Mouse (Mus musculus): Measurements from ENCODE around the gene Rps6ka2. TPM values are rescaled to one million over a fixed set of nuclear protein-coding genes. Genes with fewer than 3 reads are reported as not detected.
"Not testable (repeated sequence)": the region's sequence is repeated elsewhere in the genome, so short reads cannot be mapped to it uniquely, and the experiment has no call there.

Rps6ka2 gene
- polyA plus RNA-seq, 1 experiment from 2014 or later, result 18.9 TPM

GRCm38 (mm10) chr17:7279251-7279650, 109.3 kb downstream of the Rps6ka2 start:
- 89% methylated on average over 9 of the region's 9 CpGs for WGBS
- ATAC-seq (no peak), DNase-seq (ENCODE audit: low spot score) (no peak)
- Histone ChIP-seq H3K9me3 (replicated peaks; ENCODE audit: control insufficient read depth, low read length) (no peaks in the 10 kb centered on the region), H3K27ac (ENCODE audit: low read depth, low read length) (0 out of 2 replicates have a peak overlapping the region, but pooled peaks have one; percentile 39), H3K4me1 (ENCODE audit: control insufficient read depth, insufficient read depth, low read length) (no peaks in the 10 kb centered on the region), H3K27me3 (replicated peaks; ENCODE audit: control insufficient read depth, insufficient read depth, low read length) (no peaks in the 10 kb centered on the region), H3K4me3 (ENCODE audit: low read depth, low read length) (no peak overlapping the region), H3K4me2 (ENCODE audit: low read length) (no peak overlapping the region), H3K9ac (ENCODE audit: low read length) (no peak overlapping the region), H3K36me3 (ENCODE audit: control insufficient read depth, insufficient read depth, low read length) (peaks cover 31% of the 10 kb centered on the region)

DNA sequence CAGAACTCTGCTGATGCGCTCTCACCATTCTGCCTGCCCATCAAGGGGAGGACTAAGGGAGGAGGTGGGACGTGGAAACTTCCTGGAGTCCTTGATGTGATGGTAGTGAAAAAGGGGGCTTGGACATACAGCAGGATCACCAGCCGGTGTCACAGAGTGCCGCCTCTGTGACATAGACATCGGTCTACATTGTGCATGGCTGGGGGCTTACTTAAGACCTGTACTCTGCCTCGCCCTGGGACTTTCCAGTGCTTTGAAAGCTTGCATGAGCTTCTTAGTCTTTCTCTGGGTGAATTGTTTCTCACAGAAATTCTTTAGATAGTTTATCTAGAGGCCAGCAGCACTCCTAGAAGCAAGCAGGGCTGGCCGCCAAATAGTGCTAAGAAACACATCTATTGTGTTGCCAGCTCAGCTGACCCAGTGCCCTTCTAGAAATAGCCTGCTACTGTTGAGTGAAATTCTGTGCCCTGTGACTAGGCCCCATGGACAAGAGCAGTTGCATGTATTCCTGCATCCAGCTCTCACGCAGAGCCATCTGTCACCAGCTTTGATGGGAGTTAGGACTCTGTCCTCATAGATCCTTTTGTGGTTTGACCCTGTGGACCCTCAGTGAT, 114.5 kb downstream of the Rps6ka2 start:
- no peaks in the 10 kb centered on the region for H3K27me3 ChIP-seq (replicated peaks; ENCODE audit: control insufficient read depth, insufficient read depth, low read length)
- peak; percentile 52 for DNase-seq (ENCODE audit: low spot score)
- no peaks in the 10 kb centered on the region for H3K4me1 ChIP-seq (ENCODE audit: control insufficient read depth, insufficient read depth, low read length)
- WGBS, result 84% methylated on average over 8 of the region's 8 CpGs
- H3K27ac ChIP-seq (ENCODE audit: low read depth, low read length), result peak overlapping the region; percentile 5; the same call in 1 of the 2 replicates
- no peaks in the 10 kb centered on the region for H3K9me3 ChIP-seq (replicated peaks; ENCODE audit: control insufficient read depth, low read length)
- no peak for ATAC-seq
- peaks cover 21% of the 10 kb centered on the region for H3K36me3 ChIP-seq (ENCODE audit: control insufficient read depth, insufficient read depth, low read length)
- H3K4me3 ChIP-seq (ENCODE audit: low read depth, low read length), result no peak overlapping the region
- H3K9ac ChIP-seq (ENCODE audit: low read length), result no peak overlapping the region
- no peak overlapping the region for H3K4me2 ChIP-seq (ENCODE audit: low read length)

- H3K4me1 ChIP-seq (ENCODE audit: control insufficient read depth, insufficient read depth, low read length), result no peaks in the 10 kb centered on the region
- H3K9ac ChIP-seq (ENCODE audit: low read length), result no peak overlapping the region
- H3K27me3 ChIP-seq (replicated peaks; ENCODE audit: control insufficient read depth, insufficient read depth, low read length), result no peaks in the 10 kb centered on the region
- 90% methylated on average over 12 of the region's 12 CpGs for WGBS
- ATAC-seq (no peak), DNase-seq (ENCODE audit: low spot score) (no peak)
- H3K27ac ChIP-seq (ENCODE audit: low read depth, low read length), result no peak overlapping the region
- no peak overlapping the region for H3K4me3 ChIP-seq (ENCODE audit: low read depth, low read length)
- H3K9me3 ChIP-seq (replicated peaks; ENCODE audit: control insufficient read depth, low read length), result no peaks in the 10 kb centered on the region
- no peak overlapping the region for H3K4me2 ChIP-seq (ENCODE audit: low read length)
- H3K36me3 ChIP-seq (ENCODE audit: control insufficient read depth, insufficient read depth, low read length), result peaks cover 21% of the 10 kb centered on the region
Observed at GRCm38 (mm10) chr17:7285292-7285691, 115.4 kb downstream of the Rps6ka2 start.

GRCm38 (mm10) chr17:7286422-7287050, 116.6 kb downstream of the Rps6ka2 start:
- H3K9ac ChIP-seq (ENCODE audit: low read length), result no peak overlapping the region
- WGBS, result 64% methylated on average over 12 of the region's 12 CpGs

DNA sequence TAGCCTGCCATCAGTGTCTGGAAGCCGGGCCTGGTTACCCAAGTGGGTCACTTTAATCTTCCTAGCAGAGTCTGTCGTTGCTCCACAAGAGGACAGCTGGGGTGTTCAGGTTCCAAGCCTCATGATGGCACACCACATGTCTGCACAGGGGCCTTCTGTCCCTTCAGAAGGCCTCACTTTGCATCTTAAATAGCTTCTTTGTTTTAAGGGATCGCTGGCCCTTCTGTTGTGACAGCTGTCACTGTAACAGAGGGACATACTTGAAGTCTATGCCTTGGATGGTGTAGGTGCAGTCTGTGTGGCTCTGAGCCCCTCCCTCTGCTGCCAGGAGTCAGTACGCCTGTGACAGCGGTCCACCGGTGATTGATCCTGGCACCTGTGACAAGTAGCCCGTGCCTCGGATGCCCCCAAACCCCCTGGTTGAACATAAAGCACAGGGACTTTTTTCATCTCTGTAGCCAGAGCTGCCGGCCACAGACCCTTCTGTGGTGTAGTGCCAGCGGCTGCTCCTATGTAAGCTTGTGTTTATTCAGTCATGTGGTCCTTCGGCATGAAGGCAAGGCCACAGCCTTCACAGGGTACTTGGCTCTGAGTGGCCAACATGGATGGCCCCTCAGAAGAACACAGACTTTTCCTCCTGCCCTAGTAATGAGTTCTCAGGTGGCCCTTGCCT, 122.2 kb downstream of the Rps6ka2 start:
- WGBS, result 54% methylated on average over 11 of the region's 11 CpGs

More at GRCm38 (mm10) chr17:7286422-7287050, 116.6 kb downstream of the Rps6ka2 start:
- peak; percentile 64; the same call in 1 of the 2 replicates for ATAC-seq
- DNase-seq (ENCODE audit: low spot score), result peak; percentile 58
- Histone ChIP-seq H3K27me3 (replicated peaks; ENCODE audit: control insufficient read depth, insufficient read depth, low read length) (no peaks in the 10 kb centered on the region), H3K27ac (ENCODE audit: low read depth, low read length) (peak overlapping the region; percentile 78), H3K4me3 (ENCODE audit: low read depth, low read length) (no peak overlapping the region), H3K9me3 (replicated peaks; ENCODE audit: control insufficient read depth, low read length) (no peaks in the 10 kb centered on the region), H3K4me1 (ENCODE audit: control insufficient read depth, insufficient read depth, low read length) (no peaks in the 10 kb centered on the region), H3K36me3 (ENCODE audit: control insufficient read depth, insufficient read depth, low read length) (peaks cover 23% of the 10 kb centered on the region), H3K4me2 (ENCODE audit: low read length) (no peak overlapping the region)

DNA sequence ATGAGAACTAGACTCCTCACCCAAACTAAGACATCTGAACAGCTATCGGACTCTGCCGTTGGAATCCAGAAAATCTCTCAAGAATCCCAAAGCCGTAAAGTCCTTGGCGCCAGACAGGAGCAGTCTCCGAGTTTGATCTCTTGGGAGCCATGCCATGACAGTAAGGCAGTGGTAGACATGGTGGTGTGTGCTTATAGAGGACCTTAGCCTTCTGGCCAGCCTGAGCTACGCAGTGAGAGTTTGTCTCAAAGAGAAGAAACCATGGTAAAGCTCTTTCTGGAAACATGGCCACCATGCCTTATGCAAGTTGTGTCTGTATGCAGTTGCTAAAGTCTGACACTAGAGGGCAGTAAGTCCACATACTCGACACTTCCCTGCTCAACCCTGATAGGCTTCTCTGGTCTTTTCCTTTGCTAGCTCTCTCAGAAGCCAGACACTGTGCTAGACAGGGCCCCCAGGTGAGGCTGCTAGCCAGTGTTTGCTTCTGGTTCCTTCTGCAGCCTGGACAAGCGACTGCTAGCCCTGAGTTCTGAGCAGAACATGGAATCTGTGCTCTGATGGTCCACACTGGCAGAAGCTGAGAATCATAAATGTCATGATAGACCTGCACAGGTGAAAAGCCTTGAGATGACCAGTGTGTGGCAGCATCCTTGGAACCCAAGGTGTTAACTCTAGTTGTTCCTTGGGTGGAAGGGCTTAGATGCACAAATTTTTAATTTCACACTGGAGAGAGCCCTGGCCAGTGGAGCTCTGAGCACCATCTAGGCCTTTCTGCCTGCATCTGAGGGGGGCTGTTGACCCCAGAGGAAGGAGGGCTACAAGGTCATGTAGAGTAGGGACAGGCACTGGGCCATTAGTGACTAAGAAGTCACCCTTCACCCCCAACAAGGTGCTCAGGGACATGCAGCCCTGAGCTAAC, 136.6 kb downstream of the Rps6ka2 start:
- not testable (repeated sequence) for H3K4me3 ChIP-seq (ENCODE audit: low read depth, low read length); H3K27ac ChIP-seq (ENCODE audit: low read depth, low read length); H3K9ac ChIP-seq (ENCODE audit: low read length); H3K27me3 ChIP-seq (replicated peaks; ENCODE audit: control insufficient read depth, insufficient read depth, low read length); H3K36me3 ChIP-seq (ENCODE audit: control insufficient read depth, insufficient read depth, low read length); H3K4me1 ChIP-seq (ENCODE audit: control insufficient read depth, insufficient read depth, low read length); H3K9me3 ChIP-seq (replicated peaks; ENCODE audit: control insufficient read depth, low read length); H3K4me2 ChIP-seq (ENCODE audit: low read length); DNase-seq (ENCODE audit: low spot score)
- ATAC-seq, result peak; percentile 94
- 64% methylated on average over 8 of the region's 8 CpGs for WGBS

More for the DNA sequence above, 122.2 kb downstream of the Rps6ka2 start:
- DNase-seq (ENCODE audit: low spot score) (peak; percentile 80), ATAC-seq (peak; percentile 93)
- Histone ChIP-seq H3K27ac (ENCODE audit: low read depth, low read length) (peak overlapping the region; percentile 35; the same call in 1 of the 2 replicates), H3K9me3 (replicated peaks; ENCODE audit: control insufficient read depth, low read length) (no peaks in the 10 kb centered on the region), H3K27me3 (replicated peaks; ENCODE audit: control insufficient read depth, insufficient read depth, low read length) (no peaks in the 10 kb centered on the region), H3K4me1 (ENCODE audit: control insufficient read depth, insufficient read depth, low read length) (peaks cover 4% of the 10 kb centered on the region), H3K4me3 (ENCODE audit: low read depth, low read length) (no peak overlapping the region), H3K36me3 (ENCODE audit: control insufficient read depth, insufficient read depth, low read length) (0 out of 2 replicates have a peak, but pooled peaks cover 10% of the 10 kb centered on the region), H3K4me2 (ENCODE audit: low read length) (no peak overlapping the region), H3K9ac (ENCODE audit: low read length) (no peak overlapping the region)

DNA sequence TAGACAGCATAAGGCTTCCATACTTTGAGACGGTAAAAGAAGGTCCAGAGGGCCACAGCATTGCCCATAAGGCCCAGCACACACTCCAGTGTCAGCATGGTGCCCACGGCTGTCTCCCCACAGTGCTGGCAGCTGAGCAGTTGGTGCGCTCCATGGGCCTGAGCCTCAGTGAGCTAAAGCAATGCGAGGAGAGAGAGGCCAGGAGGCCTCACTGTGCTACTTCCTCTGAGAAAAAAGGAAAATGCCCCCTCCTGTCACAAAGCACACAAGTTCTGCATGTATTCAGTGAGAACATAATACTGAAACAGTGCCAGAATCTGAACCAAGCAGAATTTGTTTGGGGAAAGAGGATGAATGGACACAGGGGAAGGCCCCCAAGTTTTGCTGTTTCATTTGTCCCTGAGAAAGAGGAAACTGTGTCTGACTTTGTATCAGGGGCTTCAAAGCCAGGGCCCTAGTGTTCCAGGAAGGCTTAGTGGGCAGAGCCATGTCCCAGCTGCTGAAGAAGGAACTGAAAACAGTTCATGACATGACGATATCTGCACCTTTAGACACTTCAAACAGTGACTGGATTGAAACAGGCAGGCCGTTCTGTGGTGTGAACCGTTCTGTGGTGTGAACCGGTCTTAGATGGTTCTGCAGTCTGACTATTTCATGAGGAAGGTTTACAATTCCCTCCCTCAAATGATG, 145.9 kb downstream of the Rps6ka2 start:
- not testable (repeated sequence) for H3K36me3 ChIP-seq (ENCODE audit: control insufficient read depth, insufficient read depth, low read length); H3K4me1 ChIP-seq (ENCODE audit: control insufficient read depth, insufficient read depth, low read length); ATAC-seq; H3K4me2 ChIP-seq (ENCODE audit: low read length); H3K4me3 ChIP-seq (ENCODE audit: low read depth, low read length); H3K27ac ChIP-seq (ENCODE audit: low read depth, low read length); H3K9me3 ChIP-seq (replicated peaks; ENCODE audit: control insufficient read depth, low read length); H3K27me3 ChIP-seq (replicated peaks; ENCODE audit: control insufficient read depth, insufficient read depth, low read length); H3K9ac ChIP-seq (ENCODE audit: low read length); DNase-seq (ENCODE audit: low spot score)
- 92% methylated on average over 6 of the region's 8 CpGs for WGBS

DNA sequence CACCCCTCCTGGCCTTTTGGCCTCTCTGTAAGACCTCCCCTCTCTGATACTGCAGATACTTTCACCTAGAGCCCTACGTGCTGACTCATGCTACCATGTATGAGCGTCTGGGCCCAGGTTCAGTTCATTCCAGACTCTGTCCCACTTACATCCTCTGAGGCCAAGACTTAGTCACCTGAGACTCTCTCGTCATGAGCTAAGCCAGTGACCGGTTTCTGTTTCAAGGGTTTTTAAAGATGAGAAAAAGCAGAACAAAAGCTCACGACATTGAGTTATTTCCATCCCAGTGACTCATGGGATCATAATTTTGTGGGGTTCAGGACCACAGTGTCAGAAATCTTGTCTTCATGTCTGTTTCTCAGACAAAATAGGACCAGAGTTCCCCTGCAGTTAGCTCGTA, 149.9 kb downstream of the Rps6ka2 start:
- H3K4me2 ChIP-seq (ENCODE audit: low read length); ATAC-seq: not testable (repeated sequence)

More for the DNA sequence above, 149.9 kb downstream of the Rps6ka2 start:
- H3K4me3 ChIP-seq (ENCODE audit: low read depth, low read length); H3K27ac ChIP-seq (ENCODE audit: low read depth, low read length); H3K9ac ChIP-seq (ENCODE audit: low read length); H3K4me1 ChIP-seq (ENCODE audit: control insufficient read depth, insufficient read depth, low read length); H3K27me3 ChIP-seq (replicated peaks; ENCODE audit: control insufficient read depth, insufficient read depth, low read length); H3K9me3 ChIP-seq (replicated peaks; ENCODE audit: control insufficient read depth, low read length); DNase-seq (ENCODE audit: low spot score); H3K36me3 ChIP-seq (ENCODE audit: control insufficient read depth, insufficient read depth, low read length): not testable (repeated sequence)
- 92% methylated on average over 6 of the region's 6 CpGs for WGBS

All from forebrain, embryonic 14.5 days (tissue).